Mouse (Mus musculus): ENCODE results near the gene Gas7.
A peak's percentile ranks its signal among the peaks of the same experiment; 100 is the strongest.

Gas7 gene

GRCm38 (mm10) chr11:67454874-67455526, at the start of gene Gas7:
TSS of gene Gas7 (plus strand) at chr11:67455437.
- DNase-seq: peak; percentile 29 to 37

DNA sequence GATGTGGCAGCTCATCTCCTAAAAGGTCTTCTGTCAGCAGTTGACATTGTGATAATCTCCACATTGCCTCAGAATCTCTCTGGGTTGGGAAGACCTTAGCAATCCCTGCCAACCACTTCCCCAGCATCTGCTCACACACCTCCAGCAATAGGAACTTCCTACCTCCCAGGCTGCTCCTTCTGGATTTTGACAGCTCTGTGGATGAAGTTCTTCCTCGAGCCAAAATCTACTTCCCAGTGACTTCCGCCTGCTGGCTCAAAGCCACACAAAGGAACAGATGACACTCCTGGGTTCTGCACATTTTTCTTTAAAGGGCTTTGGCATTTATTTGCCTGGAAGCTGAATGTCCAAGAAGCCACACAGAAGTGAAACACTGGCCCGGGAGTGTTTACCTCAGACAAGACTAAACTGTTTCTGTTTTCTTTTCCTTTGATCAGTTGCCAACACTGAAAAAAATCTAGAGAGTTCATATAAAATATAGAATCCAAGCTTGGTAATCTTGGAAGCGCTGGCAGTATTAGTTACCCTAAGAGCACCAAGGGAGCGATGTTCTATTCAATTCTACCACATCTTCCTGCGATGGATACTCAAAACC, 40.8 kb upstream of the Gas7 start:
- DNase-seq: no peak

GRCm38 (mm10) chr11:67423575-67423974, 31.7 kb upstream of the Gas7 start:
- no peak for DNase-seq

DNA sequence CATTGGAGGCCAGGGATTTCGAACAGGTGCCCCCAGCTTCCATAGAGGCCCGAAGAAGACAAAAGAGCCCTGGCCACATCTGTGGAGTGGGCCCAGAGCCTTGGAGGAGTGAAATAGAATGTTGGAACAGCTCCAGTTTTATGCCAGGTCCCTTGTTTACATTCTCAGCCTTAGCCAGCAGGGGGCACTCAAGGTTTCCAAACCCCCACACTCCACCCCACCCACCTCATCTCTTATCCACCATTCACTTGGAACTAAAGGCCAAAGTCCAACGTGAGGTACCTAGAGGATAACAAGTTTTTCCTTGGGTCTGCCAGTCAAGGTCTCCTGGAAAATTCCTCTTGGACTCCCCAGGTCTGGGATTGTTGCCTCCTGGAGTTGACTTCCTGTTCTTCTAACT, 27.0 kb upstream of the Gas7 start:
- DNase-seq: peak; percentile 22 to 24

DNA sequence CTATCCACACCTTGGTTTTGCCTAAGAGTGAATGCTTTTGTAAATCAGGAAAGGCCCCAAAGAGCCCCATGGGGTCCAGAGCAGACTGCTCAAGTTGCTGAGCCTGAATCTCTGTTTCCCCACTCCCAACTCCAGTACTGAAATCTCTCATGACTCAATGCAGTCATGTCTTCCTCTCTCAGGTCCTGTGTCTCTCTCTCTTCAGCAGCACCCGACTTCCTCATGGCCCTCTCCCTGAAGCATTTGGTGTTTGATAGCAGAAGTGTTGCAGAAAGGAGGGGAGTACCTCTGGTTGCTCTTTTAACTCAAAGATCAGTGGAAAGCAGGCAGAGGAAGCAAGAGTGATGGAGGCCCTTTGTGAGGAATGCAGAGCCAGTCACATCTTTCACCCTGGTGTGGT, 25.4 kb upstream of the Gas7 start:
- DNase-seq: no peak

- DNase-seq: no peak
Observed at GRCm38 (mm10) chr11:67431116-67431645, 24.1 kb upstream of the Gas7 start.

DNA sequence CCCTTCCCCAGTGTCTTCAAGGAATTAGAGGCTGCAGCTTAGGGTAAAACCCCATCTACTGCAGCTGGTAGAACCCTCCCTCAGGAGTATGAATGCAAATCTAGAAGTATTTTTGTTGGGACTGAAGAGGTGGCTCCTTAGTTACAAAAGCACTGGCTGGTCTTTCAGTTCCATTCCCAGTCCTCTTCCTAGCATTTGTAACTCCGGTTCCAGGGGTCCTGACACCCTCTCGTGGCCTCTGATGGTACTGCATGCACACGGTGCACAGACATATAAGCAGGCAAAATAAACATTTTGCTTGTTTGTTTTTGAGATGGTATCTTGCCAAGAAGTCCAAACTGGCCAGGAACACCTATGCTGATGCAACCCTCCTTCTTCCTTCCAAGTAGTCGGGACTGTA, 23.4 kb upstream of the Gas7 start:
- DNase-seq: no peak

GRCm38 (mm10) chr11:67433763-67434162, 21.5 kb upstream of the Gas7 start:
- no peak for DNase-seq

DNA sequence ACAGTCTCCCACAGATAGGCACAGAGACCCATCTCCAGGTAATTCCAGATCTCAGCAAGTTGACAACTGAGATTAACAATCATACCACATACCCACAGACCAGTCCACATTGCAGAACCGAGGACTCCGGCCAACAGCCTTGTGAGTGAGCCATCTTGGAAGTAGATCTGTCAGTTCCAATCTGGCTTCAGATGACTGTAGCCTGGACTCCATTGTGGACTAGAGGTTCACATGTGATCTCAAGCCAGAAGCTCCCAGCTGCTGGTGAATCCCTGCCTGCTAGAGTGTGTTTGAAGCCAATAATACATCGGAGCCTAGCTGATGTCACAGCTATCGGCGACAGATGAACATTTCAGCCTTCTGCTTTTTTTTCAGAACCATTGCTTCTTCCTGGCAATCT, 16.5 kb upstream of the Gas7 start:
- peak in 1 of 2 experiments; percentile 25 for DNase-seq

GRCm38 (mm10) chr11:67445058-67445825, 10.0 kb upstream of the Gas7 start:
- DNase-seq: no peak

DNA sequence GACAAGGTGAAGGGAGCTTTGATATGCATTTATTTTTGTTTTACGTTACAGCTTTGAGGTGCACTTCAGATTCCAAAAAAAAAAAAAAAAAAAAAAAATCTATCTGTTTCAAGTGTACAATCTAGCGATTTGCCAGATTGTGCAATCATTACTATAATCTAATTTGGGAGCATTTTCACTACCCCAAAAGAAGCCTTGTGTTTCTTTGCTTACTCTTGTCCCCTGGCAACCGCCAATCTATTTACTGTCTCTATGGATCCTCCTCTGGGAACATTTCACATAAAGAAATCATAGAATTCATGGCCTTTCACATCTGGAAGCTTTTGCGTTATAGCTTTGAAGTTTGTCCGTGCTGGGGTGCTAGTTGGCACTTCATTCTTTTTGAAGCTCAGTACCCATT, 3.7 kb upstream of the Gas7 start:
- DNase-seq: no peak

- DNase-seq: peak; percentile 21 to 23
Observed at GRCm38 (mm10) chr11:67455527-67455981, 317 bp downstream of the Gas7 start.

DNA sequence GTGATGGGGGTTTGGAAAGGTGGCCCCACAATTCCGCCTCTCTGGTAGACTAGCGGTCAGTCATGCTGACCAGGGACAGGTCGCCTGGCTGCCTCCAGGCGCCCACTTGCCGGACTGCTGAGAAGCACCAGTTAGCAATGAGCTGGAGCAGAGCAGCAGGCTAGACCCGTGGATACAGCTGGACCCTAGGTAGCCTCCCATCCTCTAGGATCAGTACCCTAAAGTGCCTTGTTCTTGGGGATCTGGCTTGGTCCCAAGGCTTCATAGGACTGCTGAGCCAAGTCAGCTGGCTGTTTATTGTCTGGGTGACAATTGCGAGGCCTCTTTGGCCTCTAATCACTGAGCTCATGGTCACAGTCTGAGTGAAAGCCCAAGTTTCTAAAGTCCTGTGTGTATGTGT, 792 bp downstream of the Gas7 start:
- DNase-seq: no peak

- no peak for DNase-seq
Observed at GRCm38 (mm10) chr11:67458171-67458570, 2.9 kb downstream of the Gas7 start.

GRCm38 (mm10) chr11:67467132-67467531, 11.9 kb downstream of the Gas7 start:
- DNase-seq: no peak

- DNase-seq: peak; percentile 35 to 54
Observed at GRCm38 (mm10) chr11:67468846-67469245, 13.6 kb downstream of the Gas7 start.

DNA sequence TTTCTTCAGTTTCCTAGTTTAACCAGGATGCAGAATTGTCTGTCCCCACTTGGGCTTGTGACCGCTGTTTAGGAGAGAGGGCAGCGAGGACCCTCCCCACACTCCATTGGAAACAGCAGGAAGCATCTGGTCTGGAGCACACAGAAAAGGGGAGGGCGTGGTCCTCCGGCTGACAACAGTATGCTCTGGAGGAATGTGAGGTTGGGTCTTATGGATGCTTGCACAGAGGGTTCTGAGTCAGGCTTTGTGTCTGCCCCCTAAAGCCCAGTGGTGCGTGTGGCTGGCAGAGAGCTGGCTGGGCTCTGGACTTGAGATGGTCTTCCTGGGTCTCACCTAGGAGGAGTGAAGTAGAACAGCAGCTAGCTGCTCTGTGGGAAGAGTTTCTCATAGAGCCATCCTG, 19.4 kb downstream of the Gas7 start:
- no peak for DNase-seq

GRCm38 (mm10) chr11:67479534-67479933, 24.3 kb downstream of the Gas7 start:
- DNase-seq: no peak

DNA sequence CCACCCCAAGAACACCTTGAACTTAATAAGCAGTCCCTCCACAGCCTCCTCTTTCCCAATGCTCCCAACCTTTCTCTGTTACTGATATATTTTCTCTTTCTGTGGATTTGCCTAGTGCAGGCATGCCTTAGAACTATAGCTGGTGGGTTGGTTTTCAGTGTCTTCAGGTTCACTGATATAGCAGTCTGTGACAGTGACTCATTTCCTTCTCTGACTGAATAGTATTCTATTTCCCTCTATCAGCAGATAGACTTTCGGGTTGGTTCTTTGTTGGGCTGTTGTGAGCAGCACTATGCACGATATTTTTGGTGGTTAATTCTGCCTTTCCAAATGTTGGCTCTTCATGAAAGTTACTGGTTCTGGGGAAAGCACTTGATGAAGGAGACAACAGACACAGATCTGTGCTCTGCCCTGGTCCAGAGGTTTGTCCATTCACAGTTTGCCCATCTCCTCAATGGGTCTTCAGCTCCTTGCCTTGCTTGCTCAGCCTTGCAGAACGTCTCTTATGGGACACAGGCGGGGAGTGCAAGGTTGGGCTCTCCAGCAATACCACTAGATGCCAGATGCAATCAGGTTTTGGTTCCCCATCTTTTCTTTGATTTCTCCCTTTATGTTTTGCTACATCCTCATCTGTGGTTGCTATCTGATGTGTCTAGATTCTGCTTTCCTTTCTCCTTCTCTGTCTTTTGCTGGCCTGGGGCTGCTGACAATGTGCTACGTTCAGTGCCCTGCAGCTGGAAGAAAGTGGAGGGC, 25.1 kb downstream of the Gas7 start:
- DNase-seq: no peak

DNA sequence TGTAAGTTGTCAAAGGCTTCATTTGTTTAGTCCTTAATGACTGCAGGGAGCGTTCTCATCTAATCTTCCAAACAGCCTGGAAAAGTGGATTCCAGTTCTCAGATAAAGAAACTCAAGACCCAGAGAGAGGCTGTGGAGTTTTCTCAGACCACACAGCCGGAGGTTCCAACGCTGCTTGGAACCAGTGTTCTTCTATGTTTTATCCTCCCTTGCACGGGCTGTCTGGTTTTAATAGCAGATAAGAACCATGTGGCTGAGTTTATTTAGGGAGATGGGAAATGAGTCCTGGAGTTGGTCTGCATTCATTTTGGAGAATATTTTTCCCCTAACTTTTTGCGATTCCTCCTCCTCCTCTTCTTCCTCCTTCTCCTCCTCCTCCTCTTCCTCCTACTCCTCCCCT, 26.5 kb downstream of the Gas7 start:
- DNase-seq: no peak

DNA sequence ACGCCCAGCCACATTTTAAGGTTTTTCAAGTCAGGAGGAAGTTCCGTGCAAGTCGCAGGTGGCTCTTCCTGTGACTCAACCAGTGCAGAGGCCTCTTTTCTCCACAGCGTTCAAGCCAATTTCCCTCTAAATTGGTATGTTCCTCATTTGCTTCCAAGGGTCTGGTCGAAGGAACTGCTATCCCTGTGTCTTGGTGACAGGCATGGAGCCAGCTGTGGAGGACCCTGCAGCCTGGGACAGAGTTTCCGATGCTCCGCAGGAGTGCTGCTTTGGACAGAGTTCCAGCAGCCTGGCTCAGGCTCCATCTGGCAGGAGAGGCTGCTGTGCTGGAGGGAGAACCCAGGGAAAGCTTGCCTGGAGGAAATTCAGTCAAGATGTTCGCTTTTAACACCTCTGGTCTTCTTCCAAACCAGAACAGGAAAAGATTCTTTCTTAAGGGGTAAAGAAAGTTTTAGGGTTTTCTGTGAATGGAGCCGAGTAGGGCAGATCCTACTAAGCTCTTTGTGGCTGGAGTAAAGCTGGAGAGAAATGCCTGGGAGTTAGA, 27.1 kb downstream of the Gas7 start:
- peak in 1 of 2 experiments; percentile 13 for DNase-seq

- no peak for DNase-seq
Observed at GRCm38 (mm10) chr11:67488156-67488555, 32.9 kb downstream of the Gas7 start.

All from lung, adult 18-20 months (tissue).